Mouse (Mus musculus) stomach, postnatal 0 days (tissue): Measurements from ENCODE around the gene A930017K11Rik. TPM values are rescaled to one million over a fixed set of nuclear protein-coding genes. Genes with fewer than 3 reads are reported as not detected.

Experiments
- ATAC-seq: fragments of 200-750 bp; cut with Nextera tagmentation; 2 replicates; pipeline ENCODE4 v1.8.0; 2017; ENCODE audit not compliant: low FRiP score, low TSS enrichment
- DNase-seq: peaks from one replicate; pipeline ENCODE4 v3.0.0-alpha.2; 2016; ENCODE audit warnings: low spot score
- H3K27ac ChIP-seq: fragments of 300-500 bp; sonication (generic); replicated peaks from 2 replicates; pipeline ENCODE4 v1.5.1; 2014; ENCODE audit warnings: mild to moderate bottlenecking, control low read depth
- H3K27me3 ChIP-seq: fragments of 300-500 bp; sonication (generic); 2 replicates; pipeline ENCODE4 v1.6.1; 2014; ENCODE audit warnings: low read length; ENCODE audit not compliant: control insufficient read depth, insufficient read depth
- H3K36me3 ChIP-seq: fragments of 300-500 bp; sonication (generic); 2 replicates; pipeline ENCODE4 v1.6.1; 2014; ENCODE audit warnings: low read length, mixed read lengths; ENCODE audit not compliant: control insufficient read depth, insufficient read depth
- H3K4me1 ChIP-seq: fragments of 300-500 bp; sonication (generic); replicated peaks from 2 replicates; pipeline ENCODE4 v1.6.1; 2014; ENCODE audit warnings: antibody characterized with exemption; ENCODE audit not compliant: control insufficient read depth, insufficient read depth
- H3K4me2 ChIP-seq: fragments of 300-500 bp; sonication (generic); replicated peaks from 2 replicates; pipeline ENCODE4 v1.6.1; 2014; ENCODE audit warnings: low read depth, mild to moderate bottlenecking, control low read depth, moderate library complexity
- H3K4me3 ChIP-seq: fragments of 300-500 bp; sonication (generic); 2 replicates; pipeline ENCODE4 v1.5.1; 2014; ENCODE audit warnings: low read depth, low read length, control low read depth
- H3K9ac ChIP-seq: fragments of 300-500 bp; sonication (generic); 2 replicates; pipeline ENCODE4 v1.6.1; 2014; ENCODE audit warnings: mild to moderate bottlenecking, low read length, control low read depth, mixed read lengths
- H3K9me3 ChIP-seq: fragments of 300-500 bp; sonication (generic); 2 replicates; pipeline ENCODE4 v1.6.1; 2016; ENCODE audit warnings: low read length; ENCODE audit not compliant: control insufficient read depth
- CTCF ChIP-seq: IDR thresholded peaks from 2 replicates; pipeline ENCODE4 v1.5.1; 2016; ENCODE audit warnings: antibody characterized with exemption, low read depth, mild to moderate bottlenecking, moderate library complexity
- EP300 ChIP-seq: optimal IDR thresholded peaks from 2 replicates; pipeline ENCODE3; 2016; ENCODE audit warnings: antibody characterized with exemption
- WGBS: fragments of 180-500 bp; shearing (Covaris S2); extraction: QIAGEN DNeasy Blood & Tissue Kit; methylation state at CpG from one replicate; pipeline ENCODE4 v1.1.7; 2014; 5-methylcytosine and 5-hydroxymethylcytosine counted together
- polyA plus RNA-seq: library from polyadenylated mRNA; unstranded; fragments of >200 nt; fragmentation: Nextera tagmentation; extraction: Ambion mirVana; gene quantifications from 2 replicates; pipeline ENCODE4 v1.2.1, GENCODE M21; 2015

A930017K11Rik gene
- polyA plus RNA-seq, 1 experiment from 2014 or later = not detected

- Histone ChIP-seq H3K36me3 (peaks cover 8% of the 10 kb centered on the region; the same call in 1 of the 2 replicates), H3K9ac (no peak overlapping the region), H3K27me3 (no peaks in the 10 kb centered on the region), H3K4me2 (no peak overlapping the region), H3K27ac (no peak overlapping the region), H3K4me3 (no peak overlapping the region), H3K9me3 (no peaks in the 10 kb centered on the region), H3K4me1 (no peaks in the 10 kb centered on the region)
- ATAC-seq (no peak), DNase-seq (no peak)
- TF ChIP-seq CTCF = no peak
- no peak for TF ChIP-seq EP300
- WGBS = 90% methylated on average over 14 of the region's 14 CpGs
Measured at GRCm38 (mm10) chr17:25957586-25958051, 5.3 kb upstream of the A930017K11Rik start.

- H3K9ac ChIP-seq = no peak overlapping the region
- no peak overlapping the region for H3K4me2 ChIP-seq
- H3K27ac ChIP-seq = no peak overlapping the region
- peaks cover 4% of the 10 kb centered on the region; the same call in 1 of the 2 replicates for H3K36me3 ChIP-seq
- WGBS = 79% methylated on average over 7 of the region's 7 CpGs
- H3K9me3 ChIP-seq = no peaks in the 10 kb centered on the region
- H3K4me1 ChIP-seq = no peaks in the 10 kb centered on the region
- 0 out of 2 replicates have a peak, but pooled peaks cover 4% of the 10 kb centered on the region for H3K27me3 ChIP-seq
- no peak for DNase-seq
- no peak overlapping the region for H3K4me3 ChIP-seq
- no peak for ATAC-seq
- TF ChIP-seq CTCF (no peak), EP300 (no peak)
Measured at GRCm38 (mm10) chr17:25956631-25957030, 4.3 kb upstream of the A930017K11Rik start.

GRCm38 (mm10) chr17:25956201-25956600 is 3.8 kb upstream of the A930017K11Rik start:
- no peak overlapping the region for H3K4me2 ChIP-seq
- ATAC-seq (no peak), DNase-seq (no peak)
- H3K4me1 ChIP-seq = no peaks in the 10 kb centered on the region
- no peak overlapping the region for H3K9ac ChIP-seq
- H3K27ac ChIP-seq = no peak overlapping the region
- peaks cover 4% of the 10 kb centered on the region; the same call in 1 of the 2 replicates for H3K36me3 ChIP-seq
- TF ChIP-seq EP300 (no peak), CTCF (no peak)
- no peak overlapping the region for H3K4me3 ChIP-seq
- no peaks in the 10 kb centered on the region for H3K9me3 ChIP-seq
- 75% methylated on average over 7 of the region's 7 CpGs for WGBS
- 0 out of 2 replicates have a peak, but pooled peaks cover 4% of the 10 kb centered on the region for H3K27me3 ChIP-seq

GRCm38 (mm10) chr17:25955736-25956135 is 3.4 kb upstream of the A930017K11Rik start:
- Histone ChIP-seq H3K4me1 (no peaks in the 10 kb centered on the region), H3K4me3 (no peak overlapping the region), H3K4me2 (no peak overlapping the region), H3K27me3 (0 out of 2 replicates have a peak, but pooled peaks cover 4% of the 10 kb centered on the region), H3K27ac (no peak overlapping the region), H3K9ac (no peak overlapping the region), H3K36me3 (peaks cover 4% of the 10 kb centered on the region; the same call in 1 of the 2 replicates), H3K9me3 (no peaks in the 10 kb centered on the region)
- ATAC-seq (no peak), DNase-seq (no peak)
- TF ChIP-seq CTCF (no peak), EP300 (no peak)
- 44% methylated on average over 3 of the region's 3 CpGs for WGBS

- H3K27ac ChIP-seq = no peak overlapping the region
- H3K4me2 ChIP-seq = no peak overlapping the region
- no peaks in the 10 kb centered on the region; the same call in 1 of the 2 replicates for H3K36me3 ChIP-seq
- H3K9me3 ChIP-seq = no peaks in the 10 kb centered on the region
- H3K4me1 ChIP-seq = no peaks in the 10 kb centered on the region
- no peak overlapping the region for H3K4me3 ChIP-seq
- no peak for DNase-seq
- no peak overlapping the region for H3K9ac ChIP-seq
- 90% methylated on average over 2 of the region's 2 CpGs for WGBS
- no peak for TF ChIP-seq EP300
- TF ChIP-seq CTCF = no peak
- ATAC-seq = no peak
- 0 out of 2 replicates have a peak, but pooled peaks cover 4% of the 10 kb centered on the region for H3K27me3 ChIP-seq
Measured at GRCm38 (mm10) chr17:25954671-25955070, 2.3 kb upstream of the A930017K11Rik start.

- H3K4me3 ChIP-seq = no peak overlapping the region
- no peaks in the 10 kb centered on the region for H3K9me3 ChIP-seq
- no peak overlapping the region for H3K9ac ChIP-seq
- 76% methylated on average over 5 of the region's 5 CpGs for WGBS
- ATAC-seq (no peak), DNase-seq (no peak)
- 0 out of 2 replicates have a peak, but pooled peaks cover 4% of the 10 kb centered on the region for H3K27me3 ChIP-seq
- no peak overlapping the region for H3K4me2 ChIP-seq
- H3K27ac ChIP-seq = no peak overlapping the region
- no peaks in the 10 kb centered on the region for H3K4me1 ChIP-seq
- TF ChIP-seq CTCF = no peak
- TF ChIP-seq EP300 = no peak
- H3K36me3 ChIP-seq = no peaks in the 10 kb centered on the region
Measured at GRCm38 (mm10) chr17:25953161-25953560, 796 bp upstream of the A930017K11Rik start.
